Mouse (Mus musculus) layer of hippocampus, adult 2 months (tissue): ENCODE results near the gene Pitpna. TPM values are rescaled to one million over a fixed set of nuclear protein-coding genes. Genes with fewer than 3 reads are reported as not detected.

Experiments
- DNase-seq, 2 experiments: peaks; one replicate each; pipeline ENCODE4 v3.0.0; 2022; ENCODE audit warnings: low spot score in 2 of 2
- H3K27ac ChIP-seq: fragments of 200-600 bp; 2 replicates; pipeline ENCODE4 v1.8.1; 2022
- H3K4me3 ChIP-seq: fragments of 200-600 bp; 2 replicates; pipeline ENCODE4 v1.8.1; 2022; ENCODE audit warnings: mild to moderate bottlenecking
- CTCF ChIP-seq: fragments of 200-600 bp; conservative IDR thresholded peaks from 2 replicates; pipeline ENCODE4 v1.8.1; 2022; ENCODE audit warnings: antibody characterized with exemption, mild to moderate bottlenecking, moderate library complexity
- total RNA-seq, 2 experiments: library from RNA; stranded (reverse); gene quantifications; 2 replicates each; pipeline ENCODE4 v1.2.3; 2021

The Pitpna gene
- total RNA-seq, 2 experiments from 2014 or later: 269 to 283 TPM

DNA sequence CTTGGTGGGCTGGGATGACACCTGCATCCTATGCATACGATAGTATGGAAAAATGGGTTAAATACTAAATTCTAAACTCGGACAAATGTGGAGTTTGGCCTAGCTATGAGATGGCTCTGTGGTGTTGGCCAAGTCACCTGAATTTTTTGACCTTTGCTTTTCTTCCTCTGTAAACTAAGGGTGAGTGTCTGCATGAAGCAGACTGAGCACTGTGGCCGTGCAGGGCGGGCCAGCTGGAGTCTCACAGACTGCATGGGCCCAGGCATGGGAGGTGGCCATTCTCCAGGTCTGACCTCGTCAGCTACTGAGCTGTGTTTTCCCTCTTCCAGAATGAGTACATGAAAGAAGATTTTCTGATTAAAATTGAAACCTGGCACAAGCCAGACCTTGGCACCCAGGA lies 20.9 kb downstream of the Pitpna start:
- H3K4me3 ChIP-seq: no peak overlapping the region
- no peak for DNase-seq
- no peak for TF ChIP-seq CTCF
- H3K27ac ChIP-seq: no peak overlapping the region

DNA sequence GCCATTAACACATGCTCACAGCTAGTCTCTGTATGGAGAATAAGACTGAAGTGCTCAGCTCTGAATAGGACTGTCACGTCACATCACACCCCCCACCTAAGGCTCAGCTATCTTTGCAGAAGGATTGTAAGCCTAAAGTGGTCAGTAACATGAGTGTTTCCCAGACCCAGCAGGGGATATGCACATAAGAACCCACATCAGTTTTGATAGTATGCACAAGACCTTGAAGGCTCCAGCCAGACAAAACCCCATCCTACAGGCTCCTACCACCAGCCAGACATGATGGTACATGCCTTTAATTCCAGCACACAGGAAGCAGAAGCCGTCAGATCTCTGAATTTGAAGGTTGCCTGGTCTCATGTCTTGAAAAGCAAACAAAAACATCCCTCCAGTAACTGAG lies 22.1 kb downstream of the Pitpna start:
- H3K4me3 ChIP-seq: no peak overlapping the region
- DNase-seq: no peak
- H3K27ac ChIP-seq: no peak overlapping the region
- TF ChIP-seq CTCF: no peak

DNA sequence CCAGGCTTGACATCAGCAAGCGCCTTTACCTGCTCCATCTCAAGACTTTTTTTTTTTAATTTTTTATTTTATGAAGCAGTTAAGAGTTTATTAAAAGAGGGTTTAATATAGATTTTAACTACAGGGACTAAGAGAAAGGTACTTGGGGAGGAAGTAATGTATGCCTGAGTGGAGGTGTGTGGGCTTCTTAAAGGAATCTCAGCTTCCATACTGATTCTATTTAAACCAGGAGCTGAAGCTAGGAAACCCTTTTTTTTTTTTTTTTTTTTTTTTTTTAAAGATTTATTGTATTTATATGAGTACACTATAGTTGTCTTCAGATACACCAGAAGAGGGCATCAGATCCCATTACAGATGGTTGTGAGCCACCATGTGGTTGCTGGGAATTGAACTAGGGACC lies 26.9 kb downstream of the Pitpna start:
- DNase-seq: no peak

DNA sequence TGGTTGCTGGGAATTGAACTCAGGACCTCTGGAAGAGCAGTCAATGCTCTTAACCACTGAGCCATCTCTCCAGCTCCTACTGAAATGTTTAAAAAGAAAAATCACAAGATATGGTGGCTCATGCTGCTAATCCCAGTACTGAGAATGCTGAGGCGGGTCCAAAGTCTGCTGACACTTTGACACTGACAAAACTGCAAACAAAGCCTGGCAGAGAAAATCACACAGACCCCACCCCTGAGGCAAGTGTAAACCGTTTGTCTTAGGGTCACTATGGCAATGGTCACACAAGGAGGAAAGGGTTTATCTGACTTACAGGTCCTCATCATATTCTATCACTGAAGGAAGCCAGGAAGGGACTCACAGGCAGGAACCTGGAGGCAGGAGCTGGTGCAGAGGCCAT lies 27.7 kb downstream of the Pitpna start:
- no peak for TF ChIP-seq CTCF
- H3K4me3 ChIP-seq: no peak overlapping the region
- H3K27ac ChIP-seq: no peak overlapping the region
- DNase-seq: no peak

More for the DNA sequence above, 26.9 kb downstream of the Pitpna start:
- Histone ChIP-seq H3K27ac (no peak overlapping the region), H3K4me3 (no peak overlapping the region)
- TF ChIP-seq CTCF: no peak

DNA sequence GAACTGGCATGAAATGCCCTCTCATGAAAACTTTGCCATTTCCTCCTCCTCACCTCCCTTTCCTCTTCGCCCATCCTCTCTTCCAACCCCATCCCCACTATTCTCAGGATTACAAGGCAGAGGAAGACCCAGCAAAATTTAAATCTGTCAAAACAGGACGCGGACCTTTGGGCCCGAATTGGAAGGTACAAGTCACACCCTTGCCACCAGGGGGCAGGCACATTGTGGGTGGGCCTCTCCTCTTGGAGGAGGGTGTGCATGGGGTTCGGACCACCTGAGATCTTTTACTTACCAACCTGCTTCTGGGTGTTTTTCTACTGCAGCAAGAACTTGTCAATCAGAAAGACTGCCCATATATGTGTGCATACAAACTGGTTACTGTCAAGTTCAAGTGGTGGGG lies 31.2 kb downstream of the Pitpna start:
- TF ChIP-seq CTCF: peak; percentile 73
- Histone ChIP-seq H3K27ac (peak overlapping the region; percentile 68; the same call in 1 of the 2 replicates), H3K4me3 (no peak overlapping the region)
- DNase-seq: no peak

DNA sequence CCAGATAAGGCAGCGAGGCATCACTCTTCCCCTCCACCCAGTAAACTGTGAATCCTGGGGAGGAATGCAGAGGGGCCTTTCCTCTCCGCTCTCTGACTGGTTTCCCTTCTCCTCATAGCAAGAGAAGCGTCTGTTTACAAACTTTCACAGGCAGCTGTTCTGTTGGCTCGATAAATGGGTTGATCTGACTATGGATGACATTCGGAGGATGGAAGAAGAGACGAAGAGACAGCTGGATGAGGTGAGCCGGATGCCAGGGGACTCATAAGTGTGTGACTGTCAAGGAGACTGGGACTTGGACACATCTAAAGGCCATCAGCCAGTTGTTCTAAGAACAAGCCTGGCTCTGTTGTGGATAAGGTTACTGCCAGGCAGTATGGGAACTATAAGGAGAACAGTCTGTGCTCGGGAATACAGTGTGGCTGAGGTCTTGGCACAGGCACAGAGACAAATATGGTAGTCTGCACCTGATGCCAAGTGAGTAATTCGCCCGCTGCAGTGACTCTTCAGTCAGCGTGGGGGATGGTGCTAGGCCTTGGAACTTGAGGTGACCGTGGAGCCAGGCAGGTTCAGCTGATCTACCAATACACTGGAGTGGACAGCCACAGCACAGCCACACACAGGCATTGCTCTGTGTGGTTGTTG lies 32.4 kb downstream of the Pitpna start:
- TF ChIP-seq CTCF: no peak
- DNase-seq: peak; percentile 44 to 46
- Histone ChIP-seq H3K27ac (peak overlapping the region; percentile 68), H3K4me3 (no peak overlapping the region)

DNA sequence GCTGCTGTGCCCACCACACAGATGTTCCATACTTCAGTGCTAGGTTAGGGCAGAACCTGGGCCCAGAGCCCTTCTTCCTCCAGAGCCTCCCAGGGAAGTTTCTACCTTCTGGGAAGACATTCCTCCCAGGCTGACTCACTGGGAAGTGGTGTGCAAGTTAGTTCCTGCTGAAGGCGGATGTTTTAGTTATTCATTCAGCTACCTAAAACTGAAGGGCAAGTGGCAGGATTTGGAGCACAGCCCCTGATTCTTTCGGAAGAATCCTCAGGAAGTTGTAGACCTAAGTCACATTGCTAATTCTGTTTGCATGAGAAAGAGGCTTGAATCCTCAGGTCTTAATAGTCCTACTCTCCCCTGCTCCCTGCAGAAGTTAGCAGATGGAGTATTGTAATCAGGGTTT lies 33.5 kb downstream of the Pitpna start:
- no peak for TF ChIP-seq CTCF
- H3K27ac ChIP-seq: peak overlapping the region; percentile 68
- no peak overlapping the region for H3K4me3 ChIP-seq
- DNase-seq: no peak

DNA sequence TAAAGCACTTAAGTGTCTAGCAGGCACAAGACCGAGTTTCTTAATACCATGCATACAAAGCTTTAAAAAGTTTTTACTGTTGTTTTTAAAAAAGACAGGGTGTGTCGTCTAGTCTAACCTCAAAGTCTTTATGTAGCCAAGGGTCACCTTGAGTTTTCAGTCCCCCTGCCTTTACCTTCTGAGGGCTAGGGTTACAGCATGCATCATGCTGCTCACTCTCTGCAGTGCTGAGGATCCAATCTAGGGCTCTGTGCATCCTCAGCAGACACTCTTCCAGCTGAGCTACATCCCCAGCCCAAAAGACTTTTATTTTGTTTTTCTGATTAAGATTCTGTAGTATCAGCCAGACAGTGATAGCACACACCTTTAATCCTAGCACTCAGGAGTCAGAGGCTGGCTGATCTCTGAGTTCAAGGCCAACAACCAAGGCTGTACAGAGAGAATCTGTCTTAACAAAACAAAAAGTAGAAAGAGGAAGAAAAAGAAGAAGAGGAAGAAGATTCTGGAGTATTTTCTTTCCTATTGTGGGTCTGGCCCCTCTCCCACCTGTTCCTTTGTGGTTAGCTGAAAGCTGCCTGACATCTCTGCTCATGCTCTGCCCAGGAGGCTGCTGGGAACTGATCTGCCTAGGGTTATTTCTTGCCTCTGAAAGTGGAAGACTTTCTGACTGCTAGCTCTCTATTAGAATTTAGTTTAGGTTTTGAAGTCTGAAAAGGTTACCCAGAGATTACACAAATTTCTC lies 34.9 kb downstream of the Pitpna start:
- Histone ChIP-seq H3K27ac (peak overlapping the region; percentile 88), H3K4me3 (no peak overlapping the region)
- TF ChIP-seq CTCF: no peak
- no peak for DNase-seq

DNA sequence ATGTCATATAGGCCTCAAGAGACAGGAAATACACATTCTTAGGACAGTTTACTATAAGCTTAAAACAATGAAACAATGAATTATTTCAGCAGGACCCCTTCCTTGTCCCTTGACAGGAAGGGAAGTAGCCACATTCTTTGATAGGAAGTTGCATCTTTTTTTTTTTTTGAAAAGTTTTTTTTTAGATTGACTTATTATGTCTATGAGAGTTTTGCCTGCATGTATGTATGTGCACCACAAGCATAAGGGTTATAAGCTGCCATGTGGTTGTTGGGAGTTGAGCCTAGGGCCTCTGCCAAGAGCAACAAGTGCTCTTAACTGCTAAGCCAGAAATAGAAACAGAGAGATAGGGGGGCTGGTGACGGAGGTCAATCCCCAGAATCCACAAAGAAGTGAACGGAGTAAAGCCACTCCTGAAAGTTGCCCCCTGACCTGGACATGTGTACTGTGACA lies 36.2 kb downstream of the Pitpna start:
- peak overlapping the region; percentile 88 for H3K27ac ChIP-seq
- no peak for TF ChIP-seq CTCF
- no peak for DNase-seq
- H3K4me3 ChIP-seq: no peak overlapping the region

DNA sequence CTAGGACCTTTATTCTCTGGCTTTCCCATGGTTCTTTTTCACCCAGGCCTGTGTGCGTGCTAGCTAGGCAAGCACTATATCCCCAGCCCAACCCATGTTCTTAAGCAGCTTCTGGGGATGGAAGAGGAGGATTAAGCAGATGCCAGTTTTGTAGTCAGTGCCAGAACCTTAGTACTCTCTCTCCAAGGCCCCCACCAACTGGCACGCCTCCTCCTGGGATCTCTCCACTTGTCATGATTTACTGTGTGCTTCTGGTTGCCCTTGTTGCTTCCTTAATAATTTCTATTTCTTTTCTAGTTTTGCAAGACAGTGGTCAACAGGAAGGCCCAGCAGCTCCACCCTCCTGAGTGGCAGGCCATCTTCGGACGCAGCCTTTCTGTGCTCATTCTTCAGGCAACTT lies 37.9 kb downstream of the Pitpna start:
- peak; percentile 54 to 76 for DNase-seq
- no peak overlapping the region for H3K4me3 ChIP-seq
- H3K27ac ChIP-seq: peak overlapping the region; percentile 88
- no peak for TF ChIP-seq CTCF

DNA sequence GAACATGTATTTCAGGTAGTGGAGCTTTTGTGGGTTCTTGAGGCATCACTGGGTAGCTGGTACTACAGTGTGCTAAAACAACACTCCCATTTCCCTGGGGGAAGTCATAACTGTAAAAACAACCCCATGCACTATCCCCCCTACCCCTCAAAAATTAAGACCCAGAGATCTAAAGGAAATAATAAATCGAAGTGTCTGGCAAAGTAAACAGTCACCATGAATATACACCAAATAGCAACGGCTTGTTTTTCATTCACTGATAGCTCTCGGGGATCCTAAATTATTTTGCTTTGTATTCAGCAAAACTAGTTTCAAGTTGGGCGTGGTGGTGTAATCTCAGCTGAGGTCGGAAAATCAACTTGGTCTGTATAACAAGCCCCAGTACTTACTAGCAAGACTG lies 42.2 kb downstream of the Pitpna start:
- TF ChIP-seq CTCF: no peak
- Histone ChIP-seq H3K27ac (peak overlapping the region; percentile 92), H3K4me3 (peak overlapping the region; percentile 94)
- no peak for DNase-seq

DNA sequence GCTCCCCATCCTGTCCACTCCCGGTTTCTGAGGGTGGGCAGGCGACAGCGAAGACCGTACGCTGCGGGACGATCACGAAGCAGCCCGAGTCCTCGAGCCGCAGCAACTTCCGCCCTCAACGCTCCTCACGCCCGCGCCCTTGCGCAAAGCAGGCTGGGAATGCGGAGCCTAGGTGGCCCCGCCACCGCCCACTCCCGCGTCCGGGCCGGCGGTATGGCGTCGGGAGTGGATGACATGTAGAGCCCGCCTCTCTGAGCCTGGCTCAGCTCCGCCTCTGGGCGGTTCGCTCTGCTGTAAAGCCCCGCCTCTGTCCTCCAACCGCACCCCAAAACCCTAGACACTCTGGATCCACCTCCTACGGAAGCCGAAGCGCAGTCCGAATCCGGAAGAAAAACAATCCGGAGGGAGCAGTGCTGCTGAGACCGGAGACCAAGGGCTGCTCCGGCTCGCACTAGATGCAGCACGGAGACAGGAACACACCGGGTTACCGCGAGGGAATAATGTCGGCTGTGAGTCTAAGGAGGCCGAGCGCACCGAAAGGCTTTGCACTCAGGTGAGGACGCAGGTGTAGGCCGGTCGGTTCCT lies 42.8 kb downstream of the Pitpna start, which contains the start of gene Inpp5k:
Gene Inpp5k (plus strand): TSS at position 344 of the 585 bp plus-strand sequence.
- DNase-seq: peak; percentile 95 to 98
- no peak for TF ChIP-seq CTCF
- H3K27ac ChIP-seq: peak within 1 kb of the TSS; percentile 92
- H3K4me3 ChIP-seq: peak within 1 kb of the TSS; percentile 94

DNA sequence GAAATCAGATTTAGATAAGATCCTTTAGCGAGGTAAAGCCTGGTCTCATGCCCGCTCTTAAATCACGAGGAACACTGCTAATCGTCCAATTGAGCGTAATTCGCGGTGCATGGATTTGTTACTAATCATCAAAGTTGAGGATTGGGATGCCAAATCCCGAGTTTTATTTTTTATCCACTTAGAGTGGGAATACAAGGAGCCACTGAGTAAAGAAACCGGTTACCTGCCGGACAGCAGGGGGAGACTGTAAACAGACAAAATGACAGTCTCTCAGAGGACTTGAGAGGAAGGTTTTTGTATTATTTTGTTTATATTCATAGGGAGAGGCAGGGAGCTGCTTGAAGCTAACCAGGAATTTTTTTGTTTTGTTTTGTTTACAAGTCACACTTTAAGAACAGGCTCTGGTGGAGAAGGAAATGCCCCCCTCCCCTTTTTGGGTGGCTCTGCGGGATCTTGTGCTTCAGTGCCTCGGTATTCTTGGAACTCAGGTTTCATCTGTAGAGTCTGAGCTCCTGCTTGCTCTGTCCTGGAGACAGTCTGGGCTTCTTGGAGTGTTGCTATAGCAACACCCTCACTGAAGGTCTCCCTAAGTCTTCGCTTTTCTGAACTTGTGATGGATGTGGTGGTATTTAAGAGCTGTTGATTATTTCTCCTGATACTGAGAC lies 43.8 kb downstream of the Pitpna start:
- Histone ChIP-seq H3K4me3 (peak overlapping the region; percentile 94), H3K27ac (peak overlapping the region; percentile 88)
- peak; percentile 75 for TF ChIP-seq CTCF
- DNase-seq: no peak
